Comparison of ENCODE assay signal across 21 mouse cellular contexts in genomic region chr15:62191641-62192040, GRCm38 (mm10).
DNase-seq lines count a peak whose midpoint lies in the region; ATAC-seq and TF ChIP-seq lines count a peak whose summit lies in the region.
"Had no signal": no experiment of that assay in that cellular context is flagged by ENCODE, and none has a peak within 500 bp of the region (broad histone marks: within the 10 kb centered on the region; RNA-seq: fewer than 3 reads in every experiment).

No protein-coding gene starts in this region.

- peaks cover 68% of the 10 kb centered on the region for H3K79me2 ChIP-seq in CH12.LX (replicated peaks; ENCODE audit: control insufficient read depth, extremely low read depth, insufficient read depth, poor library complexity, severe bottlenecking)

- peak overlapping the region; percentile 36; the same call in 1 of the 2 replicates for H3K27ac ChIP-seq in heart, embryonic 10.5 days
- H3K27ac ChIP-seq in CH12.LX (ENCODE audit: insufficient read depth, low read depth): peak overlapping the region; percentile 90; the same call in 1 of the 2 replicates
- peak overlapping the region; percentile 77 for H3K27ac ChIP-seq in liver, embryonic 14.5 days
- H3K27ac ChIP-seq in forebrain, embryonic 13.5 days: no peak overlapping the region
- H3K27ac ChIP-seq: embryonic facial prominence, embryonic 12.5 days; embryonic facial prominence, embryonic 15.5 days; forebrain, embryonic 15.5 days; hindbrain, embryonic 12.5 days; hindbrain, embryonic 15.5 days had no signal

- in situ Hi-C loops in CH12.LX (cut with MboI; ENCODE audit: low pct_ligation_motif_present, low pct_unique_long_range_greater_than_20kb, low sequenced_read_pairs): no loop called here

- dilution Hi-C loops in CH12.LX (cut with MboI; ENCODE audit: extremely low pct_ligation_motif_present, extremely low pct_unique_long_range_greater_than_20kb, low sequenced_read_pairs): no loop called here

- no peak for TF ChIP-seq POLR2A in CH12.LX (IDR thresholded peaks at IDR 0.05; ENCODE audit: low read depth, low read length)

- no peaks in the 10 kb centered on the region for H3K9me3 ChIP-seq in heart, embryonic 10.5 days
- H3K9me3 ChIP-seq in CH12.LX (replicated peaks; ENCODE audit: low read length): no peaks in the 10 kb centered on the region
- no peaks in the 10 kb centered on the region for H3K9me3 ChIP-seq in liver, embryonic 14.5 days (ENCODE audit: control insufficient read depth, low read length)
- H3K9me3 ChIP-seq in forebrain, embryonic 13.5 days (replicated peaks): no peaks in the 10 kb centered on the region
- H3K9me3 ChIP-seq: embryonic facial prominence, embryonic 12.5 days; embryonic facial prominence, embryonic 15.5 days; forebrain, embryonic 15.5 days; G1E; hindbrain, embryonic 12.5 days; hindbrain, embryonic 15.5 days had no signal

- no peak overlapping the region for H3K4me2 ChIP-seq in CH12.LX (ENCODE audit: insufficient read depth, low read depth, poor library complexity, severe bottlenecking)
- H3K4me2 ChIP-seq in liver, embryonic 14.5 days (ENCODE audit: low read depth): peak overlapping the region; percentile 57
- no peak overlapping the region for H3K4me2 ChIP-seq in forebrain, embryonic 13.5 days
- H3K4me2 ChIP-seq: embryonic facial prominence, embryonic 12.5 days; embryonic facial prominence, embryonic 15.5 days; forebrain, embryonic 15.5 days; heart, embryonic 11.5 days; hindbrain, embryonic 12.5 days; hindbrain, embryonic 15.5 days had no signal

- no peak for TF ChIP-seq EP300 in CH12.LX (IDR thresholded peaks at IDR 0.05; ENCODE audit: low read length)
- TF ChIP-seq EP300 in liver, embryonic 14.5 days (IDR thresholded peaks at IDR 0.05; ENCODE audit: low read depth): no peak

- H3K4me1 ChIP-seq in heart, embryonic 10.5 days: no peaks in the 10 kb centered on the region
- H3K4me1 ChIP-seq in CH12.LX (ENCODE audit: control insufficient read depth in 1 of 2, insufficient read depth in 2 of 2): peaks cover 41 to 94% of the 10 kb centered on the region in 2 experiments
- peaks cover 31 to 34% of the 10 kb centered on the region in 2 experiments for H3K4me1 ChIP-seq in liver, embryonic 14.5 days (replicated peaks; ENCODE audit: control insufficient read depth in 2 of 2, insufficient read depth in 2 of 2, low read length in 1 of 2)
- H3K4me1 ChIP-seq in forebrain, embryonic 13.5 days: peaks cover 9% of the 10 kb centered on the region; the same call in 1 of the 2 replicates
- H3K4me1 ChIP-seq: embryonic facial prominence, embryonic 12.5 days; hindbrain, embryonic 12.5 days; hindbrain, embryonic 15.5 days had no signal

- no peak for TF ChIP-seq RAD21 in CH12.LX (IDR thresholded peaks at IDR 0.05; ENCODE audit: low read depth, low read length)

- H3K4me3 ChIP-seq in heart, embryonic 10.5 days: no peak overlapping the region
- no peak overlapping the region for H3K4me3 ChIP-seq in CH12.LX (replicated peaks in 1 of 3; ENCODE audit: low read depth in 2 of 3, low read length in 2 of 3, poor library complexity in 1 of 3)
- H3K4me3 ChIP-seq in liver, embryonic 14.5 days (ENCODE audit: insufficient read depth in 1 of 2, low read depth in 2 of 2, low read length in 2 of 2): no peak overlapping the region
- no peak overlapping the region for H3K4me3 ChIP-seq in forebrain, embryonic 13.5 days
- H3K4me3 ChIP-seq: embryonic facial prominence, embryonic 12.5 days; embryonic facial prominence, embryonic 15.5 days; forebrain, embryonic 15.5 days; hindbrain, embryonic 12.5 days; hindbrain, embryonic 15.5 days had no signal

- DNase-seq in heart, embryonic 10.5 days (ENCODE audit: low spot score): no peak
- no peak for DNase-seq in heart, adult 8-10 months (ENCODE audit: low spot score)
- DNase-seq in CH12.LX (ENCODE audit: extremely low read depth): no peak
- DNase-seq in liver, embryonic 14.5 days (ENCODE audit: low read depth in 3 of 3, low spot score in 3 of 3): no peak
- no peak for DNase-seq in left cerebral cortex, adult 18-20 months (ENCODE audit: low spot score in 2 of 2)
- DNase-seq: adrenal gland, adult 2 months; adrenal gland, postnatal 14 days; cerebellum, adult 11 months; cerebellum, adult 2 months; cerebellum, adult 9-11 months; cerebellum, postnatal 25 days; gastrocnemius, postnatal 25 days; heart, adult 18-20 months had no signal

- no peaks in the 10 kb centered on the region for H3K36me3 ChIP-seq in heart, embryonic 10.5 days
- H3K36me3 ChIP-seq in CH12.LX (replicated peaks in 1 of 2; ENCODE audit: control insufficient read depth in 1 of 2, insufficient read depth in 1 of 2, low read length in 1 of 2): peaks cover 30 to 93% of the 10 kb centered on the region in 2 experiments
- no peaks in the 10 kb centered on the region for H3K36me3 ChIP-seq in liver, embryonic 14.5 days (replicated peaks; ENCODE audit: control insufficient read depth, insufficient read depth, low read depth)
- H3K36me3 ChIP-seq in forebrain, embryonic 13.5 days (ENCODE audit: poor library complexity, severe bottlenecking): no peaks in the 10 kb centered on the region
- H3K36me3 ChIP-seq: embryonic facial prominence, embryonic 12.5 days; embryonic facial prominence, embryonic 15.5 days; forebrain, embryonic 15.5 days; G1E; hindbrain, embryonic 12.5 days; hindbrain, embryonic 15.5 days had no signal

- no peak for TF ChIP-seq CTCF in CH12.LX (conservative IDR thresholded peaks at IDR 0.05 in 1 of 2, IDR thresholded peaks at IDR 0.05 in 1 of 2; ENCODE audit: low read depth in 2 of 2, low read length in 2 of 2)
- no peak for TF ChIP-seq CTCF in liver, embryonic 14.5 days (IDR thresholded peaks at IDR 0.05; ENCODE audit: low read depth)

- no peaks in the 10 kb centered on the region for H3K27me3 ChIP-seq in heart, embryonic 10.5 days (ENCODE audit: insufficient read depth, poor library complexity, severe bottlenecking)
- no peaks in the 10 kb centered on the region for H3K27me3 ChIP-seq in CH12.LX (replicated peaks)
- no peaks in the 10 kb centered on the region for H3K27me3 ChIP-seq in liver, embryonic 14.5 days (ENCODE audit: control insufficient read depth, insufficient read depth, low read length)
- H3K27me3 ChIP-seq in forebrain, embryonic 13.5 days: no peaks in the 10 kb centered on the region
- H3K27me3 ChIP-seq: embryonic facial prominence, embryonic 12.5 days; embryonic facial prominence, embryonic 15.5 days; forebrain, embryonic 15.5 days; hindbrain, embryonic 12.5 days; hindbrain, embryonic 15.5 days had no signal

- H3K9ac ChIP-seq in CH12.LX (ENCODE audit: insufficient read depth, low read depth): no peak overlapping the region; the same call in 1 of the 2 replicates
- no peak overlapping the region for H3K9ac ChIP-seq in liver, embryonic 14.5 days (replicated peaks)
- H3K9ac ChIP-seq in forebrain, embryonic 13.5 days: no peak overlapping the region
- H3K9ac ChIP-seq: embryonic facial prominence, embryonic 12.5 days; embryonic facial prominence, embryonic 15.5 days; forebrain, embryonic 15.5 days; hindbrain, embryonic 12.5 days; hindbrain, embryonic 15.5 days had no signal

- WGBS in heart, embryonic 10.5 days: 94% methylated on average over 1 of the region's 1 CpGs
- WGBS in liver, embryonic 14.5 days (ENCODE audit: insufficient replicate concordance): 82% methylated on average over 1 of the region's 1 CpGs
- 88% methylated on average over 1 of the region's 1 CpGs for WGBS in forebrain, embryonic 13.5 days

- ATAC-seq in liver, embryonic 14.5 days (ENCODE audit: insufficient read depth): no peak
- no peak for ATAC-seq in forebrain, embryonic 13.5 days
- ATAC-seq: forebrain, embryonic 15.5 days had no signal

TF ChIP-seq in CH12.LX, 34 proteins besides CTCF, POLR2A, EP300 and RAD21:
- TF ChIP-seq SIN3A (IDR thresholded peaks at IDR 0.05; ENCODE audit: low read length): no peak
- TF ChIP-seq POLR2AphosphoS2 (IDR thresholded peaks at IDR 0.05; ENCODE audit: low read depth, low read length): peak; percentile 62; the same call in 1 of the 2 replicates
- TF ChIP-seq CHD2 (IDR thresholded peaks at IDR 0.05; ENCODE audit: low read length): no peak
- TF ChIP-seq KAT2A (IDR thresholded peaks at IDR 0.05; ENCODE audit: insufficient replicate concordance, low read length): no peak
- no peak for TF ChIP-seq PAX5 (IDR thresholded peaks at IDR 0.05; ENCODE audit: low read length)
- TF ChIP-seq HCFC1 (IDR thresholded peaks at IDR 0.05; ENCODE audit: low read depth, low read length): no peak
- TF ChIP-seq MAX (IDR thresholded peaks at IDR 0.05; ENCODE audit: low read length): no peak
- TF ChIP-seq CHD1 (IDR thresholded peaks at IDR 0.05; ENCODE audit: low read depth, low read length): peak; percentile 26; the same call in 1 of the 2 replicates
